Comparison of ENCODE assay signal across 8 mouse cellular contexts in genomic region chr12:111678670-111678933, GRCm38 (mm10). TPM values are rescaled to one million over a fixed set of nuclear protein-coding genes. Genes with fewer than 3 reads are reported as not detected.
A peak's percentile ranks its signal among the peaks of the same experiment; 100 is the strongest.
DNase-seq lines count a peak whose midpoint lies in the region; ATAC-seq and TF ChIP-seq lines count a peak whose summit lies in the region.

No protein-coding gene starts in this region.

- H3K4me1 ChIP-seq in heart, embryonic 16.5 days (ENCODE audit: control insufficient read depth, insufficient read depth, low read length), result peaks cover 50% of the 10 kb centered on the region
- H3K4me1 ChIP-seq in bone marrow macrophage, adult 2 months (ENCODE audit: control insufficient read depth, insufficient read depth, low read length), result peaks cover 35% of the 10 kb centered on the region
- H3K4me1 ChIP-seq in hindbrain, embryonic 12.5 days, result peaks cover 26% of the 10 kb centered on the region
- peaks cover 21% of the 10 kb centered on the region for H3K4me1 ChIP-seq in midbrain, embryonic 12.5 days

- DNase-seq in heart, adult 18-20 months, result no peak
- no peak for DNase-seq in gastrocnemius, postnatal 10 days

- H3K27me3 ChIP-seq in heart, embryonic 16.5 days (ENCODE audit: control insufficient read depth, insufficient read depth, low read length), result no peaks in the 10 kb centered on the region; the same call in 1 of the 2 replicates
- H3K27me3 ChIP-seq in hindbrain, embryonic 12.5 days, result peaks cover 15% of the 10 kb centered on the region
- H3K27me3 ChIP-seq in midbrain, embryonic 12.5 days, result peaks cover 10% of the 10 kb centered on the region

- H3K36me3 ChIP-seq in heart, embryonic 16.5 days (ENCODE audit: control insufficient read depth, insufficient read depth), result 0 out of 2 replicates have a peak, but pooled peaks cover 4% of the 10 kb centered on the region
- peaks cover 24% of the 10 kb centered on the region for H3K36me3 ChIP-seq in hindbrain, embryonic 12.5 days
- H3K36me3 ChIP-seq in midbrain, embryonic 12.5 days, result peaks cover 29% of the 10 kb centered on the region

- H3K9me3 ChIP-seq in heart, embryonic 16.5 days (replicated peaks; ENCODE audit: control insufficient read depth, low read length), result no peaks in the 10 kb centered on the region
- no peaks in the 10 kb centered on the region for H3K9me3 ChIP-seq in hindbrain, embryonic 12.5 days (replicated peaks)
- no peaks in the 10 kb centered on the region for H3K9me3 ChIP-seq in midbrain, embryonic 12.5 days

- no peak for TF ChIP-seq POLR2A in bone marrow macrophage, adult 2 months (IDR thresholded peaks at IDR 0.05; ENCODE audit: borderline replicate concordance, low read depth, low read length)

- no peak for TF ChIP-seq CTCF in bone marrow macrophage, adult 2 months (IDR thresholded peaks at IDR 0.05; ENCODE audit: low read depth, low read length)

- peak overlapping the region; percentile 97 for H3K4me2 ChIP-seq in heart, embryonic 16.5 days (ENCODE audit: low read depth, low read length)
- peak overlapping the region; percentile 98 for H3K4me2 ChIP-seq in hindbrain, embryonic 12.5 days (replicated peaks)
- peak overlapping the region; percentile 93 for H3K4me2 ChIP-seq in midbrain, embryonic 12.5 days (replicated peaks)

- no peak for ATAC-seq in heart, embryonic 16.5 days (replicated peaks; ENCODE audit: extremely low read depth, insufficient read depth, low FRiP score)
- no peak; the same call in 1 of the 2 replicates for ATAC-seq in hindbrain, embryonic 12.5 days (ENCODE audit: low FRiP score)
- no peak; the same call in 1 of the 2 replicates for ATAC-seq in midbrain, embryonic 12.5 days (ENCODE audit: low FRiP score, low read depth)
- no peak for ATAC-seq in CD4-positive, CD25-positive, alpha-beta regulatory T cell, adult 4 months
- no peak for ATAC-seq in activated CD4-positive, CD25-positive, alpha-beta regulatory T cell, adult 4 months

- H3K9ac ChIP-seq in heart, embryonic 16.5 days (ENCODE audit: low read length), result peak overlapping the region; percentile 88
- H3K9ac ChIP-seq in hindbrain, embryonic 12.5 days, result peak overlapping the region; percentile 72
- H3K9ac ChIP-seq in midbrain, embryonic 12.5 days (replicated peaks), result peak overlapping the region; percentile 80

- 3% methylated on average over 13 of the region's 13 CpGs for WGBS in heart, embryonic 16.5 days
- WGBS in hindbrain, embryonic 12.5 days, result 10% methylated on average over 13 of the region's 13 CpGs
- WGBS in midbrain, embryonic 12.5 days, result 6% methylated on average over 13 of the region's 13 CpGs

- H3K27ac ChIP-seq in heart, embryonic 16.5 days (ENCODE audit: low read length), result peak overlapping the region; percentile 100
- H3K27ac ChIP-seq in bone marrow macrophage, adult 2 months (ENCODE audit: insufficient read depth, low read depth, low read length), result peak overlapping the region; percentile 3
- H3K27ac ChIP-seq in hindbrain, embryonic 12.5 days, result no peak overlapping the region
- H3K27ac ChIP-seq in midbrain, embryonic 12.5 days (replicated peaks), result no peak overlapping the region

- peak overlapping the region; percentile 98 for H3K4me3 ChIP-seq in heart, embryonic 16.5 days (ENCODE audit: low read length)
- peak overlapping the region; percentile 84 for H3K4me3 ChIP-seq in bone marrow macrophage, adult 2 months (ENCODE audit: insufficient read depth, low read length)
- H3K4me3 ChIP-seq in hindbrain, embryonic 12.5 days, result peak overlapping the region; percentile 84
- peak overlapping the region; percentile 92 for H3K4me3 ChIP-seq in midbrain, embryonic 12.5 days

RNA-seq across cellular contexts. Expression of gene Trmt61a, which starts 0.7 kb away (rescaled TPM):
- polyA plus RNA-seq in heart, embryonic 16.5 days (2015; fragmentation: Nextera tagmentation; extraction: Ambion mirVana), result 7.7 and 8.5 TPM in 2 replicates
- total RNA-seq in heart, adult 18-20 months (2021), result 1 to 10 TPM; 5.8 to 6.5 TPM
- 1.2 and 2.4 TPM in 2 replicates for polyA plus RNA-seq in bone marrow macrophage, adult 2 months (2012; ENCODE audit: insufficient read depth, insufficient read length, missing spikeins)
- 10.7 and 10.8 TPM in 2 replicates for polyA plus RNA-seq in hindbrain, embryonic 12.5 days (2016; fragmentation: Nextera tagmentation; extraction: Ambion mirVana)
- polyA plus RNA-seq in midbrain, embryonic 12.5 days (2016; fragmentation: Nextera tagmentation; extraction: Ambion mirVana), result 11.8 and 13.2 TPM in 2 replicates
- 1 to 10 TPM; 2.9 to 4.8 TPM for polyA plus RNA-seq in CD4-positive, CD25-positive, alpha-beta regulatory T cell, adult 4 months (2017; shearing (Covaris generic))
- 1 to 10 TPM; 2.7 to 4.3 TPM for polyA plus RNA-seq in activated CD4-positive, CD25-positive, alpha-beta regulatory T cell, adult 4 months (2017; shearing (Covaris generic))
- 1 to 10 TPM; 3.8 to 5.4 TPM for total RNA-seq in gastrocnemius, postnatal 10 days (2021)

RNA-seq across cellular contexts. Expression of gene Ckb, which starts 6.5 kb away (rescaled TPM):
- 388 and 414 TPM in 2 replicates for polyA plus RNA-seq in heart, embryonic 16.5 days (2015; fragmentation: Nextera tagmentation; extraction: Ambion mirVana)
- total RNA-seq in heart, adult 18-20 months (2021), result 10 to 100 TPM; 67.8 to 74.5 TPM
- polyA plus RNA-seq in bone marrow macrophage, adult 2 months (2012; ENCODE audit: insufficient read depth, insufficient read length, missing spikeins), result 388 and 396 TPM in 2 replicates
- 1,558 and 1,759 TPM in 2 replicates for polyA plus RNA-seq in hindbrain, embryonic 12.5 days (2016; fragmentation: Nextera tagmentation; extraction: Ambion mirVana)
- 2,376 and 2,635 TPM in 2 replicates for polyA plus RNA-seq in midbrain, embryonic 12.5 days (2016; fragmentation: Nextera tagmentation; extraction: Ambion mirVana)
- polyA plus RNA-seq in CD4-positive, CD25-positive, alpha-beta regulatory T cell, adult 4 months (2017; shearing (Covaris generic)), result 10 to 100 TPM; 24.1 to 30.0 TPM
- 10 to 100 TPM; 21.3 to 26.2 TPM for polyA plus RNA-seq in activated CD4-positive, CD25-positive, alpha-beta regulatory T cell, adult 4 months (2017; shearing (Covaris generic))
- total RNA-seq in gastrocnemius, postnatal 10 days (2021), result 10 to 100 TPM; 37.7 to 68.3 TPM

RNA-seq across cellular contexts. Expression of gene Bag5, which starts 34.5 kb away (rescaled TPM):
- polyA plus RNA-seq in heart, embryonic 16.5 days (2015; fragmentation: Nextera tagmentation; extraction: Ambion mirVana), result 40.9 and 42.9 TPM in 2 replicates
- 10 to 100 TPM; 19.7 to 26.3 TPM for total RNA-seq in heart, adult 18-20 months (2021)
- polyA plus RNA-seq in bone marrow macrophage, adult 2 months (2012; ENCODE audit: insufficient read depth, insufficient read length, missing spikeins), result 15.1 and 18.1 TPM in 2 replicates
- polyA plus RNA-seq in hindbrain, embryonic 12.5 days (2016; fragmentation: Nextera tagmentation; extraction: Ambion mirVana), result 60.4 and 62.3 TPM in 2 replicates
- 62.0 and 64.0 TPM in 2 replicates for polyA plus RNA-seq in midbrain, embryonic 12.5 days (2016; fragmentation: Nextera tagmentation; extraction: Ambion mirVana)
- 10 to 100 TPM; 32.5 to 37.9 TPM for polyA plus RNA-seq in CD4-positive, CD25-positive, alpha-beta regulatory T cell, adult 4 months (2017; shearing (Covaris generic))
- polyA plus RNA-seq in activated CD4-positive, CD25-positive, alpha-beta regulatory T cell, adult 4 months (2017; shearing (Covaris generic)), result 10 to 100 TPM; 30.2 to 32.4 TPM
- total RNA-seq in gastrocnemius, postnatal 10 days (2021), result 10 to 100 TPM; 17.5 to 21.1 TPM

RNA-seq across cellular contexts. Expression of gene Apopt1, which starts 34.5 kb away (rescaled TPM):
- polyA plus RNA-seq in heart, embryonic 16.5 days (2015; fragmentation: Nextera tagmentation; extraction: Ambion mirVana), result 40.2 and 43.9 TPM in 2 replicates
- 10 to 100 TPM; 33.9 to 36.8 TPM for total RNA-seq in heart, adult 18-20 months (2021)
- polyA plus RNA-seq in bone marrow macrophage, adult 2 months (2012; ENCODE audit: insufficient read depth, insufficient read length, missing spikeins), result 34.5 and 38.7 TPM in 2 replicates
- polyA plus RNA-seq in hindbrain, embryonic 12.5 days (2016; fragmentation: Nextera tagmentation; extraction: Ambion mirVana), result 49.9 and 54.0 TPM in 2 replicates
- 52.3 and 57.8 TPM in 2 replicates for polyA plus RNA-seq in midbrain, embryonic 12.5 days (2016; fragmentation: Nextera tagmentation; extraction: Ambion mirVana)
- 10 to 100 TPM; 69.2 to 69.5 TPM for polyA plus RNA-seq in CD4-positive, CD25-positive, alpha-beta regulatory T cell, adult 4 months (2017; shearing (Covaris generic))
- 10 to 100 TPM; 72.7 to 78.9 TPM for polyA plus RNA-seq in activated CD4-positive, CD25-positive, alpha-beta regulatory T cell, adult 4 months (2017; shearing (Covaris generic))
- total RNA-seq in gastrocnemius, postnatal 10 days (2021), result 10 to 100 TPM; 34.7 to 39.5 TPM

Comparison
In these comparisons a context has a peak if more than half of its experiments do, and no peak if none do; other contexts are left out.
1. H3K27ac ChIP-seq: peak in heart, embryonic 16.5 days (single experiment) and bone marrow macrophage, adult 2 months (single experiment); none in hindbrain, embryonic 12.5 days (single experiment) and midbrain, embryonic 12.5 days (single experiment).
2. RNA of gene Ckb, which starts 6.5 kb away (polyA plus RNA-seq): 2,376 to 2,635 TPM in midbrain, embryonic 12.5 days, 1,558 to 1,759 TPM in hindbrain, embryonic 12.5 days, 388 to 396 TPM in bone marrow macrophage, adult 2 months and 388 to 414 TPM in heart, embryonic 16.5 days; 24.1 to 30.0 TPM in CD4-positive, CD25-positive, alpha-beta regulatory T cell, adult 4 months and 21.3 to 26.2 TPM in activated CD4-positive, CD25-positive, alpha-beta regulatory T cell, adult 4 months; every median in the first group is over 10 times any median in the second.
3. Peak in every context shown above with its lines, with median percentiles within 50 percentile points of each other: H3K4me2 ChIP-seq, H3K4me3 ChIP-seq and H3K9ac ChIP-seq.